Mouse (Mus musculus) layer of hippocampus, postnatal 25 days (tissue): ENCODE results near the gene Rev1. TPM values are rescaled to one million over a fixed set of nuclear protein-coding genes. Genes with fewer than 3 reads are reported as not detected.
A peak's percentile ranks its signal among the peaks of the same experiment; 100 is the strongest.

Experiments used
- DNase-seq, 2 experiments: peaks; one replicate each; pipeline ENCODE4 v3.0.0; 2022; ENCODE audit warnings: mixed read lengths in 2 of 2, low spot score in 1 of 2; ENCODE audit errors: extremely low spot score in 1 of 2
- total RNA-seq, 2 experiments: library from RNA; stranded (reverse); gene quantifications; 2 replicates each; pipeline ENCODE4 v1.2.3; 2021

Rev1 gene
- 10 to 100 TPM; 29.9 to 37.3 TPM for total RNA-seq

DNA sequence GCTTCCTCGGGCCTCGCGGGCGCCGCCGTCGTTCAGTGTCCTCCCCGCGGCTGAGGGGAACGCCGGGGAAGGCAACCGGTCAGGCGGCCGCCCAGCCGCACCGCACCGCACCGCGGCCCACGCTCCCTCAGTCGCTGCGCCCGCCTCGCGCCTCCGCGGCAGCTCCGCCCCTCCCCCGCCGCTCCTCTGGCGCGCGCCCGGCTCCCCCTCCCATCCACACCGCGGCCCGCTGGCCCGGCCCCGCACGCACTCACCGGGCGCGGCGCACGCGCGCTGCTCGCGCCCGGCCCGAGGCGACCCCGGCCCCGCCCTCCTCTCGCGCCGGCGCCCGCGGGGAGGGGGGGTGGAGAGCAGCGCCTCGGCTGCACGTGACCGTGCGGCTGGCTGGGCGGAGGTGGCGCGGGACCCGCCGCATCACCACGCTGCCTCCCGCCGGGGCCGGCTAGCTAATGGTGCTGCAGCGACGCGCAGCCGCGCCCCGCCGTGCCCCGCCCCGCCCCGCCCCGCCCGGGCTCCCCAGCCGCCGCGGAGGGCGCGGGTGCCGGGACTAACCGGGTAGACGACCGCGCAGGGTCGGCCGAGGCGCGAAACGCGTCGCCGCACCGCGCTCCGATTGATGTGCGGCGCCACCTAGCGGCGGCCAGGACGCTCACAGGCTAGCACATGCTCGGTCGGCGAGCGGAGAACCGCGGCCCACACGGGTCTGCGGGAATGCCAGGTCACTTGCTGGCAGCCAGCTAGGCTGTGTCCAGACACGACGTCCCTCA, at the start of gene Rev1:
TSS of gene Rev1 (minus strand) at position 301 of the 767 bp plus-strand sequence.
- peak; percentile 77 to 91 for DNase-seq

GRCm38 (mm10) chr1:38178929-38179328, 49.3 kb upstream of the Rev1 start:
- DNase-seq = no peak

DNA sequence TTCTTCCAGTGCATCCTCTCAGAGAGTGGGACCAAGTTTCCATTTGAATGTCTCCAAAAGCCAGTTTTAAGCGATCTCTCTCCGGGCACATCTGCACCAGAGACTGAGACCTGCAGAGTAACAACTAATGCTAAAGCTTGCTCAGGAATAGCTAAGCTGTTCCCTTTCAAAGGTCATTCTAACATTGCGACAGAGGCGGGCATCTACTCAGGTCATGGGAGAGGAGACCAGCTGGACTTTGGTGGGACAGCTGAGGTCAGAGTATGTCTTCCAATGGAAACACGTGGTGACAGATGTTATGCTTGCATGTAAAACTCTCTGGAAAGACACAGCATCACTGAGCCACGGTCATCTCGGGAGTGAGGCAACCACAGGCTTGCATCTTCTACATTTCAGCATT, 46.5 kb upstream of the Rev1 start:
- DNase-seq = no peak

- no peak for DNase-seq
These were observed 42.3 kb upstream of the Rev1 start for GRCm38 (mm10) chr1:38171874-38172273.

GRCm38 (mm10) chr1:38165696-38166095, 36.1 kb upstream of the Rev1 start:
- no peak for DNase-seq

GRCm38 (mm10) chr1:38150086-38150485, 20.5 kb upstream of the Rev1 start:
- no peak for DNase-seq

DNA sequence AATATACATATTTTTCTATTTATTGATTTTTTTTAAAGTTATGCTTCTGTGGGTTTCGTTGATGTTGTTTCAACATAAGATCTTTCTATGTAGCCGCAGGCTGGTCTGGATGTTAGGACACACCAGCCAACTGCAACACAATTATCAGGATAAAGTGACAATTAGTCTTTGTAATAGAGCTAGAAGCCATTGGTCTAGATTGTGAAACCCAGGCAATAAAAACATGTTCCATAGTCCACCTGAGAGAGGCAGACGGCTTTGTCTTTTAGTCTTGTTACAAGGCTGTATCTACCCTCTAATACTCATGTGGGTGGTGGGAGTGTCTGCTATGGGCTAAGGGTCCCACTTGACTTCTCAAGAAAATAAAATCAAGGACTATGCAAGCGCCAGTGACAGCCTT, 16.4 kb upstream of the Rev1 start:
- no peak for DNase-seq

DNA sequence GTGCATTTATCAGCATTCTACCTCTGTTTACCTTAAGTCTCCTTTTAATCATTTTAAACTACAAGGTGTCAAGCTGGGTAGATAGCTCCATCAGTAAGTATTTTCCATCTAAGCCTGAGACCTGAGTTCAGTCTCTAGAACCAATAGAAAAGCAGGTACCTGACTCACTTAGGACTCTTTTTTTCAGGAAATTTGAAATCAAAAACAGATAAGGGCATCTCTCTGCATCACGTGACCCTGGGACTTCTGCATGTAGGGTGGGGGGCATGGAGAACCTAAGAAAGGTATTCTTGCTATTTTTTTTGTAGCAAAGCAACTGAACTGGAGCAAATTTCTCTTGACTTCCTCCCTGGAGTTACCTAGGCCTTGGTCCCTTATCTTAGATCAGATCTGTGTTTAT, 11.8 kb upstream of the Rev1 start:
- DNase-seq = no peak

- no peak for DNase-seq
These were observed 11.3 kb upstream of the Rev1 start for GRCm38 (mm10) chr1:38140911-38141310.

DNA sequence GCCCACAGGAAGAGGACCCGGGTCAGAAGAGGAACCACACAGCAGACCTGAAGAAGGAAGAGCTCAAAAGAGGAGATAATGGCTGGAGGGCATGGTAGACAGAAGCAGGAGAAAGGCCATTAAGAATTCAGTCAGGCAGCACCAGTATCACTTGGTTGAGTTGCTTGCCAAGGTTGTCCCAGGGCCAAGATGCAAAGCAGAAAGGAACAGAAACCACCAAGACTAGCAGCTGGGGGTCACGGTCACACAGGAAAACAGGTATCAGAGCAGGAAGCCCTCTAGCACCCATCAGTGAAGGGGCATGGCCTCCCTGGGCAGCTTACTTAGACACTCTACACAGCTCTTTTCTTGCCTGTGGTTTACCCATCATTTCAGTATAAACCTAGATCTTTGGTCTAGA, 9.8 kb upstream of the Rev1 start:
- no peak for DNase-seq

- DNase-seq = no peak
These were observed 3.3 kb upstream of the Rev1 start for GRCm38 (mm10) chr1:38132942-38133341.

- DNase-seq = no peak
These were observed 1.3 kb upstream of the Rev1 start for GRCm38 (mm10) chr1:38130715-38131483.

DNA sequence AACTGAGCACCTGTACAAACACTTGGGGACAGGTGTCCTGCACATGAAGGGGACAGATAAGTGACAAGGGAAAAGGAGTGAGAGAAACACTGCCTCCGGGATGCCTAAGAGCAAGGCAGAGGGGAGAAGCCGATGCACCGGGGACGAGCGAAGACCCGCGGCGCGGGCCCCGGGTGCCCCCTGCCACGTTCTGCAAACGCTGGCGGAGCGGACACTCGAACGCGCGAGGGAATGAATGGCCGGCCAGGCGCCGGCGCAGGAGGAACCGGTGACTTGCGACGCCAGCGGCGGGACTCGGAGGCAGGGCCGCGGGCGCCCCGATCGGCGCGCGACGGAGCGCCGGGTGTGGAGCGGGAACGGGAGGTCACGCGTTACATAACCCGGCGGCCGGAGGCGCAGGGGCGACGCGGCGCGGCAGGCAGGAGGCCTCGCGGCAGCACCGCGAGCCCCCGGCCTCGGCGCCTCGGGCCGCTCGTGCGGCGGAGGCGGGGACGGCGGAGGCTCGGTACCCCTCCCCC, 623 bp downstream of the Rev1 start:
- DNase-seq = peak; percentile 23 to 33

- DNase-seq = no peak
These were observed 2.6 kb downstream of the Rev1 start for GRCm38 (mm10) chr1:38127036-38127435.

GRCm38 (mm10) chr1:38126426-38126825, 3.2 kb downstream of the Rev1 start:
- no peak for DNase-seq

GRCm38 (mm10) chr1:38124261-38124660, 5.3 kb downstream of the Rev1 start:
- DNase-seq = no peak

DNA sequence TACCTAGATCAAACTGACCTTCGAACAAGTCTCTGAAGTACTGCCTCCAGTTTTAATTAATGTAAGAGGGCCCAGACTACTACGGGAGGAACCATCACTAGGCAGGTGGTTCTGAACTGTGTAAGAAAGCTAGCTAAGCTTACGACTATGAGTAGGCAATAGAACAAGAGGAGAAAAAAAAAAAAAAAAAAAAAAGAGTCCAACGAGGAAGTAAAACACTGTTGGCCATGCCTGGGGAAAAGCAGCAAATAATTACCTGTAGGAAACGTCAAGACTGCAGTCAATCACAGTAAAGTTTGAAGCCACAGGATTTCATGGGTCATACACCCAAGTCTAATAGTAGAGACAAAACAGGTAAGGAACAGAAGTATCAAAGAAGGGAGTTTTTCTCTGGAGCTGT, 8.7 kb downstream of the Rev1 start:
- DNase-seq = no peak

DNA sequence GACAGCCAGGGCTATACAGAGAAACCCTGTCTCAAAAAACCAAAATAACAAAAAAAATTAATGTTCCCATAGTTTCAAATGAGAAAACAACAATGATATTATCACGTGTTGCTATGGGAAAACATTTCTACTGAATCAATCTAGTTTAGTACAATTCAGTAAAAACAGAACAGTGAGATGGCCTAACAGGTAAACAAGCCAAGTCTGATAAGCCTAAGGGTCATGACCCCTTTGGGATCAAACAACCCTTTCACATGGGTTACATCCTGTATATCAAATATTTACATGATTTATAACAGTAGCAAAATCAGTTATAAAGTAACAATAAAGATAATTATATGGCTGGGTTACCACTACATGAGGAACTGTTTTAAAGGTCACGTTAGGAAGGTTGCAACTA, 11.0 kb downstream of the Rev1 start:
- DNase-seq = no peak

DNA sequence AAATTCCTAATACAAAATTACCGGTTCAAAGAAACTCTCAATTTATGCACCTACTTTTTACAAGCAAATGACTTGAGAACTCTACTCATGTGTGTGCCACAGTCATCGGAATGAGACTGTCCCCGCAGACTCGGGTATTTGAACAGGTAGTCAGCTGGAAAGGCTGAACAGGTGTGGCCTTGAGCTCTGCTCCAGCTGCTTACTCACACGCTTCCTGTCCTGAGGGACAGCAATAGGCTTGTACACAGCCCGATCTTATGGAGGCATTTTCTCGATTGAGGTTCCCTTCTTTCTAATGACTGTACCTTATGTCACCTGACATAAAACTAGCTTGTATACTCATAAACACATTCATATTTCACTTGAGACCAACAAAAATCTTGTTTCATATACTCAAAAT, 19.8 kb downstream of the Rev1 start:
- no peak for DNase-seq

GRCm38 (mm10) chr1:38103813-38104212, 25.8 kb downstream of the Rev1 start:
- DNase-seq = no peak

- no peak for DNase-seq
These were observed 26.4 kb downstream of the Rev1 start for GRCm38 (mm10) chr1:38103214-38103613.

GRCm38 (mm10) chr1:38081316-38081715, 48.3 kb downstream of the Rev1 start:
- DNase-seq = no peak
